Mouse (Mus musculus) adrenal gland, postnatal 4 days (tissue): ENCODE data around the gene Arl4d. TPM values are rescaled to one million over a fixed set of nuclear protein-coding genes. Genes with fewer than 3 reads are reported as not detected.
"Not testable (repeated sequence)": the region's sequence is repeated elsewhere in the genome, so short reads cannot be mapped to it uniquely, and the experiment has no call there.

Source experiments
- DNase-seq, 2 experiments: peaks; one replicate each; pipeline ENCODE4 v3.0.0; 2021 to 2022; ENCODE audit warnings: low spot score in 2 of 2, mixed read lengths in 2 of 2
- total RNA-seq, 2 experiments: library from RNA; stranded (reverse); gene quantifications; 2 replicates each; pipeline ENCODE4 v1.2.3; 2021

Arl4d gene
- total RNA-seq, 2 experiments from 2014 or later, result 9.9 to 10.4 TPM

DNA sequence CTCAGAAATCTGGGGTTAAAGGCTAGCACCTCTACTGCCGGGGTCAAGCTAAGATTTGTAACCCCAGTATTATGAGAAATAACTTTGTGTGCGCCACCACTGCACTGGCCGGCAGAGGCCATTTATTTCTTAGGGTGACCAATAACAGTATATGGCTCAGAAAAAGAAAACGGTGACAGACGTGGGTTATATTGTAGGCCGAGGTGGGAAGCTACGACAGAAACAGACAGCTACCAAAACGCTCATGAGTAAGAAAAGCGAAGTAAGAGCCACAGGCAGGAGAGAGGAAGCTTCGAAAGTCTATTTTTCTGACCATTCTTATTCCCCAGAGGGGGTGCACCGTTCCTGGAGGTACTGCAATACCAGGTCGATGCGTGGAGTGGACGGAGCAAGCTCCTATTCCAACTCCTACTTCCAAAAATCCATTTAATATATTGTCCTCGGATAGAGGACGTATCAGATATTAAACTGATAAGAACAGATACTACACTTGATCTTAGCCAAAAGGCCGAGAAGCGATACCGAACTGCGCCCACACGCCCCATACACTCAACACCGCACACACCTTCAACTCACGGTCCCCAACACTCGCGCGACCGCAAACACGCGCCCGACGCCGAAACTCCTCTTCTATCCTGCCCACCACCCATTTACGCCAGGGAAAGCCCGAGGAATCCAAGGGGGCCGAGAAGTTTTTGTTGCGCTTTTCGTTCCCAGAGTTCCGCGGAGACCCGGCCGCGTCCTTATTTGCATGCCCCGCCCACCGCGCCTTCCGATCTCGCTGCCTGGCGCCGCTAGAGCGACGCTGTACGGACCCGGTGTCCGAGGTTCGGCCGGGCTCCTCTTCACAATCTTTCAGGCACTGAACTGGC is 19.7 kb upstream of the Arl4d start:
- peak; percentile 36 to 44 for DNase-seq

DNA sequence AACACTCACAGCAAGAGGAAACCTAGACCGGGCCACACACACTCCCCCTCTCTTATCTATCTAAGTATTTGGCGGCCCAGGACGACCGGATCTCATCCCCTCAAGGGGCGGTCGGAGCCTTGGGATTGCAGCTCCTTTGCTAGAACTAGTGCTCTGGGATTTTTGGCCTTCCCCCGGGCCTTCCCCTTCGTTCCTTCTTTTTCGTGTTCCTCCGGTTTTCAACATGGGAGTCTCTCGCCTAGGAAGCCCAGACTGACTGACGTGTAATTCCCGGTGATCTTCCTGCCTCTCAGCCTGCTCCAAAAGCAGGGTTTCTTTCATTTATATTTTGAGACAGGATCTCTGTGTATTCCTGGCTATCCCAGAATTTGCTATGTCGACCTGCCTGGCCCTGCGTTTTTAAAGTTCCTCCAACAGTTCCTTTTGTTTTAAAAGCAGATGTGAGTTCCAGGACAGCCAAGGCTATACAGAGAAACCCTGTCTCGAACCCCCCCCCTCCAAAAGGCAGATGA is 19.0 kb upstream of the Arl4d start:
- not testable (repeated sequence) for DNase-seq

DNA sequence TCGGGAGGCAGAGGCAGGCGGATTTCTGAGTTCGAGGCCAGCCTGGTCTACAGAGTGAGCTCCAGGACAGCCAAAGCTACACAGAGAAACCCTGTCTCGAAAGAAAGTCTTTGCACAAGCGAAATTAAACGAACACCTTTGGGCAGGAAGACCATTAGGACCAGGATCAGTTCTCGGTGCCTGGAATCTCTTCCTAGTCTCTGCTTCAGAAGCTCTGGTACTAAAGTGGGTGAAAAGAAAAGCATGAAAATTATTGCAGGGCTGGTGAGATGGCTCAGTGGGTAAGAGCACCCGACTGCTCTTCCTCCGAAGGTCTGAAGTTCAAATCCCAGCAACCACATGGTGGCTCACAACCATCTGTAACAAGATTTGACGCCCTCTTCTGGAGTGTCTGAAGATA is 18.2 kb upstream of the Arl4d start:
- DNase-seq, result not testable (repeated sequence)

DNA sequence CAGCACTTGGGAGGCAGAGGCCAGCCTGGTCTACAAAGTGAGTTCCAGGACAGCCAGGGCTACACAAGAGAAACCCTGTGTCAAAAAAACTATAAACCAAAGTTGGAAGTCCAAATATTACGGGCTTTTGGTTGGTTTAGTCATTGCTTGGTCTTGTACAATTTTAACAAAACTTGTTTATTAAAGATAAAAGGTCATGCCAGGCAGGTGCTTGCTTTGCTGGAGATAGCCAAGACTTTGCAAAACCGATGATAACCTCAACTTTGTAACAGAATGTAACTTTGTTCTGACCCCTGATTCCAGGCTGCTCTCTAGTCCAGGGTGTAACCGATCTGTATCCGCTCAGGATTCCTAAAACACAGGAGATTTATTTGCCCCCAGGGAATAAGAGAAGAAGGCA is 9.0 kb upstream of the Arl4d start:
- DNase-seq, result no peak

DNA sequence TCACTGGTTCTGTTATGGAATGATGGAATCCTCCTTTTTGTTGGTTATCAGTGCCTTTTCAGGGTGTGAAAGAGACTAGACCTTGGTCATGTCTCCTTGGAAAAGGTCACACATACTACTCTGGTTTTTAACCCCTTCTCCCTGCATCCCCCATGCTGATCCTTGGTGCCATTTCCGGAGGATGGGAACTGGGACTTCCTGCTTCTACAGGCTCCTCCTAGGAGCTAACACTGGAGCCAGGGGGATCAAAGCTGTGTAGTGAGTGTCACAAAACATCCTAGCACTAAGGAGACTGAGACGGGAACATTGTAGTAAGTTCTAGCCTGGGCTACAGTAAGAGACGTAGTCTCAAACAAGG is 7.8 kb upstream of the Arl4d start:
- DNase-seq, result no peak

DNA sequence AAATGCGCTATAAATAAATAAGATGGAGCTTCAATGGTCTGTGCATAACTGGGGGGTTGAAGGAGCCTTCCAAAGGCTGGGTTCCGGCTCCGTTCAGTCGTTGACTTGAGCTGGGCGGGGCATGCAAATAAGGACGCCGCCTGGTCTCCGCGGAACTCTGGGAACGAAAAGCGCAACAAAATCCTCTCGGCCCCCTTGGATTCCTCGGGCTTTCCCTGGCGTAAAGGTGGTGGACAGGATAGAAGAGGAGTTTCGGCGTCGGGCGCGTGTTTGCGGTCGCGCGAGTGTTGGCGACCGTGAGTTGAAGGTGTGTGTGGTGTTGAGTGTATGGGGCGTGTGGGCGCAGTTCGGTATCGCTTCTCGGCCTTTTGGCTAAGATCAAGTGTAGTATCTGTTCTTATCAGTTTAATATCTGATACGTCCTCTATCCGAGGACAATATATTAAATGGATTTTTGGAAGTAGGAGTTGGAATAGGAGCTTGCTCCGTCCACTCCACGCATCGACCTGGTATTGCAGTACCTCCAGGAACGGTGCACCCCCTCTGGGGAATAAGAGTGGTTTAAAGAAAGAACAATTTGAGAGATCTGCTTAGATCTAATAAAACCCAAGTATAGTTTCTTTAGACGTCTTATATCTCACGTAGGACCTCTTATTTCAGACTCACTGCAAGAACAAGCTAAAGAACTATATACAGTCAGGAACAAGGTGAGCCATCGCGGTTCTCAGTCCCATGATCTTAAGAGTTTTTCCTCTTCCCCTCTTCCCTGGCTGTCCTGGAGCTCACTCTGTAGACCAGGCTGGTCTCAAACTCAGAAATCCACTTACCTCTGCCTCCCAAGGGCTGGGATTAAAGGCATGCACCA is 7.2 kb upstream of the Arl4d start:
- peak; percentile 60 to 69 for DNase-seq

DNA sequence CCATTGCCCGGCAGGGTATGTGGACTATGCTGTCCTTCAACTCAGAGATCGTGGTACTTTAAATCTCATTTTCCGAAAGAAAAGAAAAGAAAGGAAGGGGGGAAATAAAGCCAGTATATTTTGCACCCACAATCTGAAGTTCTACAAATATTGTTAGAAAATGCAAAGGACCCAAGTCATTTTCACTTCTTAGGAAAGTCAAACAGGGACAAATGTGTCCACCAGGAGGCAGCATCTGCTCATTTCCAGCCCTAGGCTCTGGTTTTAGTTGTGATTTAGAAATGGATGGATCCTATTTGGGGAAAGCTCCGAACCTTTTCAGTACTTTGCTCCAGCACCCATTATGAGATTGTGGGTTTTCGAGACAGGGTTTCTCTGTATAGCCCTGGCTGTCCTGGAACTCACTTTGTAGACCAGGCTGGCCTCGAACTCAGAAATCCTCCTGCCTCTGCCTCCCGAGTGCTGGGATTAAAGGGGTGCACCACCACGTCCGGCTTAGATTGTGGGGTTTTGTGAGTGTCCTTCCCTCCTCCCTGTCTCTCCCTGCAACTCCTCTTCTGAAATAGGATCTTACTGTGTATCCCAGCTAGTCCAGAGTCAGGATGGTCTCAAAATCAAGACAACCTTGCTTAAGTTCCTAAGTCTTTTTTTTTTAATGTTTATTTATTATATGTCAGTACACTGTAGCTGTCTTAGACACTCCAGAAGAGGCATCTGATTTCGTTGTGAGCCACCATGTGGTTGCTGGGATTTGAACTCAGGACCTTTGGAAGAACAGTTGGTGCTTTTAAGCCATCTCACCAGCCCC is 6.4 kb upstream of the Arl4d start:
- peak in 1 of 2 experiments; percentile 24 for DNase-seq

DNA sequence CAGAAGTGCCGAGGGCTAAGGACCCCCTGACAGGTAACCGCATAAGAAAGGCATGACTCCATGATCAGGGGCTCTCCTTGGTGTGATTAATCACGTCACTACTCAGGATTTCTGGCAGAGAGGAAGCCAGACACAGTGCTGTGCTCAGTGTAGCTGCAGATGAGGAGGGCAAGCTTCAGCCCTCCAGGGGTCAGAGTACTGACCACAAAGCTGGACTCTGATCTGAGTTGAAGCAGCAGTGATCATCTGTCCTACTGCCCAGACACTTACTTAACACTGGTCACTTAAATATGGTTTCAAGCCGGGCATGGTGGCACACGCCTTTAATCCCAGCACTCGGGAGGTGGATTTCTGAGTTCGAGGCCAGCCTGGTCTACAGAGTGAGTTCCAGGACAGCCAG is 4.2 kb upstream of the Arl4d start:
- DNase-seq, result no peak

DNA sequence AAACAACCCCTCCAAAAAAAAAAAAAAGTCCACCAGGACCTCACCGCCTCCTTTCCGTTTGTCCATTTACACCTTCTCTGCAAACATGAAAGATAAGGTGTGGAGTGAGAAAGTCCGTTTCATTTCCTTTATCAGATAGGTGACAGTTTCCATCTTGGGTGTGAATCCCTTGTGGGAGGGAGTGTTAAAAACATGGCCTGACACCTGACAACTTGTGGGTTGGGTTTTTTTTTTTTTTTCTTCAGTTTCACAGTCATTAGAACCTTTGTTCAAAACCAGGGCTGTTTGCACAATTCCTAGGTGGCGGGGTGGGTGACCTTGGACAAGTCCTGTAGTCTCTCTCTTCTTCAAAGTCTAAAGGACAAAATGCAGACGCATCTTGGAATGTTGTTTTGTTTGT is 3.6 kb upstream of the Arl4d start:
- DNase-seq, result no peak

DNA sequence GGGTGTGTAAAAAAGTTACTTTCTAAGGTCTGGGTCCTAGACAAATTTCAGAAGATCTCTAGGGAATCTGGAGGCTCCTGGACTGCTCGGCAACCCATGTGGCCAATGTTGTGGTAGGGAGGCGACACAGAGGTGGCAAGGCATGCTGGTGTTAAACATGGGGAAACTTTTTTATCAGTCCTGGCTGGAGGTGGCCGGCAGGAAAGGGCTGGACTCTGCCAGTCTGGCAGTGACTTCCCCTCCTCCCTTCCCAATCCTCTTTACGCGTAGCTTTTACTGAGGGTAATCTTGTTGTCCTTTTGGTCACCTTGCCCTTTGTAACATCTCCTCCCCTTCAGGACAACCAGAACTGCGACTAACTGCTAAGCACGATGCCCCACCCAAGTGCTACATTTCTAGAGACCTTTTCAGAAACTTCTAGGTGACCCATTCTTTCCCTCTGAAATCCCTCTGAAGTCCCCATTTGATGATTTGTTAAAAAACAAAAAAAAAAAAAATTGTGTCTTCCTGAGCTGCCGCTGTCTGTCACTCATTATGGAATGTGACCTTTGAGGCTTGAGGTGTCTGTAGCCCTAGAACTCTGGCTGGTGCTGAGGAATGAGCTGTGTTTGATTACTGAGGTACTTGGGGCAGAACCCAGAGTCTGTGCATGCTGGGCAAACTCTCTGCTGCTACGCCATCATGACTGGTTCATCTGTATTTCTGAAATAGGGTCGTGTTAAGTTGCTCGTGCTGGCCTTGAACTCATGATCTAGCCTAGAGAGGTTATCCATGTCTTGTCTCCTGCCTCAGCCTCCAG is 1.9 kb upstream of the Arl4d start:
- DNase-seq, result no peak

DNA sequence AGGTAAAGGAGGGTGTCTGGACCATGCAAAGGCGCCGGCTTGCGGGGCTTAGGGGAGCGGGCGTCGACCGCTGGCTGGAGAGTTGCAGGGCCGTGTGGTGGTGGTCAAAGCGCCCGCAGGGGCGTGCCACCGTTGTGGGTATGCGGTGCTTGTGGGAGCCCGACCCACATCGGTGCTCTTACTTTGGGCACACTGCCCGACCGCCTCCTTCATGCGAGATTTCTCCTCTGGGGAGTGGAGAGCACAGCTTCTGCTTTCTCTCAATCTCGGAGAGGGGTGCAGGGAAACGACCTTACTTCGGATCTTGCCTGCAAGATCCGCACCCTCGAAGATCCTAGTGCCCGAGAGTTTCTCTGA is 273 bp downstream of the Arl4d start:
- no peak for DNase-seq

DNA sequence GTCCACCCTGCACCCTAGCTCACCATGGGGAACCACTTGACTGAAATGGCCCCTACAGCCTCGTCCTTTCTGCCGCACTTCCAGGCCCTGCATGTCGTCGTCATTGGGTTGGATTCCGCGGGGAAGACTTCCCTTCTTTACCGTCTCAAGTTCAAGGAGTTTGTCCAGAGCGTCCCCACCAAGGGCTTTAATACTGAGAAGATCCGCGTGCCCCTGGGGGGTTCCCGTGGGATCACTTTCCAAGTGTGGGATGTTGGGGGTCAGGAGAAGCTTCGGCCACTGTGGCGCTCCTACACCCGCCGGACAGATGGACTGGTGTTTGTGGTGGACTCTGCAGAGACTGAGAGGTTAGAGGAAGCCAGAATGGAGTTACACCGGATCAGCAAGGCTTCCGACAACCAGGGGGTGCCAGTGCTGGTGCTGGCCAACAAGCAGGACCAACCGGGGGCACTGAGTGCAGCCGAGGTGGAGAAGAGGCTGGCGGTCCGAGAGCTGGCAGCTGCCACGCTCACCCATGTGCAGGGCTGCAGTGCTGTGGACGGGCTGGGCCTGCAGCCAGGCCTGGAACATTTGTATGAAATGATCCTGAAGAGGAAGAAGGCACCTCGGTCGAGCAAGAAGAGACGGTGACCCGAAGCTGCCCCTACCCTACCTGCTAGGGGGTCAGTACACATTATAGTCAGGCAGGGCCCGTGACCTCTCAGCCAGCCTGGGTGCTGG is 1.4 kb downstream of the Arl4d start:
- no peak for DNase-seq

DNA sequence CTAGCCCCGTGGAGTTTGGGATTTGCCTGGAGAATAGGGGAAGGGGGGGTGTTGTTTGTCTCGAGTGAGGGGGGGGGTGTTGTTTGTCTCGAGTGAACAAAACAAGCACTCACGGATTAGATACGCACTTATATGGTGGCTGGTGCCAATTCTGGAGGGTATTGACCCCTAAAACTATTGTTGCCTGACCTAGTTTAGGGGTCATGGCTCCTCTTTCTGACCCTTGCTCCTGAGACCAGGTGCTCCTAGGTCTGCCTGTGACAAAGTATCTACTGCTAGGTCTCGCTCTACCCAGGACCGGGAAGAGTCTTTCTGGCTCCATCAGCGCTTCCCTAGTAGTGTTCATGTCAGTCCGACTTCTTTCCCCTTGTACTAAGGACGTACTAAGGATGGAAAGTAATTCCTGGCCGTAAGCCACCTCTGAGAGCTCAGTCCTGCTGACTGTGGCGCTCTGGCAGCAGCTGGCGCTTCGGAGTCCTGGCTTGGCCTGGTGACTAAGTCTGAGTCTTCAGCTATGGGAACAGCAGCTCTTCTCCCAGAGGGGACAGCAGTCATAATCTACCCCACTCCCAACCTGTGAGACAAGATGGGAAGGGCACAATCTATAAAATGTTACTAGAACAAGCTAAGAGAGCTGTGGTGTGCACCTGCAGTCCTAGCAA is 2.7 kb downstream of the Arl4d start:
- no peak for DNase-seq

DNA sequence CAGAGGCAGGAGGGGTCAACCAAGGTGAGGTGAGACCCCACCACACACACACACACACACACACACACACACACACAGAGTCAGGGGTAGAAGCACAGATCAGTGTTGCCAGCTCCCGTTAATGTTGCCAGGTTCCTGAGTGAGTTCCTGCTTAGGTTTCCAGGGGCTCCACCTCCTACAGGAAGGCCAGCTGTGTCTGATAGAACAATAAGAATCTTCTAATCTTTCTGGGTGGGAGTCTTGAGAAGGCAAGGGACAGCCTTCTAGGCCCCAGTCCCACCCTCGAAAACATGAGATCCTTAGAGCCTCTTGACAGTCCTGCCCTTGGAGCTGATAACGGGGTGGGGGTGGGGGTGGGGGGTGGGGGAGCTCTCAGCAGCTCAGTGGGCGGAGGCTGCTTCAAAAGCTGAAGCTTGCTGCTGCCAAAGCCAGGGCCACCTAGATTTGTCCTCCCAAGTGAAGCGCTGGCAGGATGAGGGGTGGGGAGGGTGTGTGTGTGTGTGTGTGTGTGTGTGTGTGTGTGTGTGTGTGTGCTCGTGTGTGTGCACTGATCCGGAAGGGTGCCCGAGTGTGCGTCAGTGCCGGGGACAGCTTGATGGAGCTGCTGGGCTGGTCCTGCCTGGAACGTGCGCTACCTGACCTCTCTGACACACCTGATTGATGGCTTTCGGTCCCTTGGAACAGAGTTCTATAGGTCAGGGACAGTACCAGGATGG is 3.4 kb downstream of the Arl4d start:
- peak; percentile 12 to 31 for DNase-seq

DNA sequence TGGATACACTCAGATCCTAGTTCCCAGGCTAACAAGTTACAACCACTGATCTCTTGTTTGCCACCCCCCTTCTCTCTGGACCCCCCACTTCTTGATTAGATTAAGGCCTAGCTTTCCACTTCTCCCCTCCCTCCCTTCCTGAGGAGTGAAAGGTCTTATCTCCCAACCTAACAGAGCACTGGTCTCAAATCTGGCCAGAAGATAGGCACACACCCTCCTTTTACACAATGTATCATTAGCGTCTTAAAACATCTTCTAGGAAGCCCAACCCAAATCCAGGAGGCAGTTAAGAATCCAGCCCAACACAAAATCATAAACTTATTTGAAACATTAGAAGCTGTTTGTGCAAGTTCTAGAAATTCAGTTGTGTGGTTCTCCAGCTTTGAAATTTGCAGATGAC is 5.0 kb downstream of the Arl4d start:
- no peak for DNase-seq

DNA sequence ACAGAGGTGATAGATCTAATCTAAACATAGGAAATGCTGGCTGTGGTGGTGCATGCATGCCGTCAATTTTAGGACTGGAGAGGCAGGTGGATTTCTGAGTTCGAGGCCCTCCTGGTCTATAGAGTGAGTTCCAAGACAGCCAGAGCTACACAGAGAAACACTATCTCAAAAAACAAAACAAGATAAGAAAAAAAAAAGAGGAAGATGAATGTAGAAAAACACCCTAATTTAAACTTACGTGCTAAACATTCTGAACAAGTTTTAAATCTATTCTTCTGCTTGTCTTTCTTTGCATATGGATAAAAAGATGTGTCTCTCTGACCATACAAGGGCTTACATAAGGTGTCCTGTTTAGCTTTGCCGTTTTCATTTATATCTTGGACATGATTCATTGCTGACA is 5.9 kb downstream of the Arl4d start:
- no peak for DNase-seq

DNA sequence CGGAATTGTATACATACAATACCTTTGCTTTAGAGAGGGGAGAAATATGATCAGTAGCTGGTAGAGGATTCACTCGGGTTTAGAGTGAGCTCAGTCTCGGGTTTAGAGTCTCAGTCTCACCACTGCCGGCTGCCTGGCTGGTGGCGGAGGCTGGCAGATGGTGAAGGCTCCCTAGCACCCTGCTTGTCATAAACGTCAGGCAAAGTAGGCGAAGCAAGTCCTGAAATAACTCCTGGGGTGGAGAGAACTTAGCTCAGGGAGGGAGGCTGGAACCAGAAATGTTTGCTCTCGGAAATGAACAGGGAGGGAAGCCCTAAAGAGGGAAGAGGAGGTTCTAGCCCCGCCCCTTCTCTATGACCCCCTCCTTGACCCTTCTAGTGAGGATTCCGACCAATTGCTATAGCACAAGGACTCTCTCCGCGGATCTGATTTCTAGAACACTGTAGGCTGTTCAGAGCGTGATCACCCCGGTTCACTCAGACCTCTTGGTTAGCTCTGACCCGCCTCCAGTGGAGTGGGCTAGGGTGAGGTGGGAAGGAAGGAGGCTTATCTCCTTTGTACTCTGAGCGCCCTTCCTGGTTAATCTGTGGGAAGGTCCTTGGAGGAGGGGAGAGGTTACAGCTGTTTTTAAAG is 7.8 kb downstream of the Arl4d start:
- no peak for DNase-seq

DNA sequence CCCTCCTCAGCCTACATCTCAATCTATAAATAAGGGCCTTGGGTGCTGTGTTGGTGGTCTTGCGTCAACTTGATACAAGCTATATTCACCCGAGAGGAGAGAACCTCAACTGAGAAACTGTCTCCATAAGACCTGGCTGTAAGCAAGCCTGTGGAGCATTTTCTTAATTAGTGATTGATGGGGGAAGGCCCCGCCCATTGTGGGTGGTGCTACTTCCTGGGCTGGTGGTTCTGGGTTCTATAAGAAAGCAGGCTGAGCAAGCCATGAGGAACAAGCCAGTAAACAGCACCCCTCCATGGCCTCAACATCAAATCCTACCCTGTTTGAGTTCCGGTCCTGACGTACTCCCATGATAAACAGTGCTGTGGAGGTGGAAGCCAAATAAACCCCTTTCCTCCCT is 8.8 kb downstream of the Arl4d start:
- no peak for DNase-seq
